Mouse (Mus musculus) limb, embryonic 14.5 days (tissue): Measurements from ENCODE around the gene Sdk2. TPM values are rescaled to one million over a fixed set of nuclear protein-coding genes. Genes with fewer than 3 reads are reported as not detected.

Experiments used
- ATAC-seq: fragments of 200-750 bp; cut with Nextera tagmentation; 2 replicates; pipeline ENCODE4 v1.8.0; 2017; ENCODE audit warnings: low read depth, moderate number of reproducible peaks, moderate TSS enrichment; ENCODE audit not compliant: low FRiP score
- DNase-seq: peaks from one replicate; pipeline ENCODE4 v3.0.0-alpha.2; 2015; ENCODE audit warnings: low spot score
- H3K27ac ChIP-seq: fragments of 300-500 bp; sonication (generic); replicated peaks from 2 replicates; pipeline ENCODE4 v1.5.1; 2014; ENCODE audit warnings: low read depth, mild to moderate bottlenecking, low read length, moderate library complexity, mixed read lengths
- H3K27me3 ChIP-seq: fragments of 300-500 bp; sonication (generic); 2 replicates; pipeline ENCODE4 v1.6.1; 2014; ENCODE audit warnings: low read length, mixed read lengths; ENCODE audit not compliant: control insufficient read depth, insufficient read depth
- H3K36me3 ChIP-seq: fragments of 300-500 bp; sonication (generic); 2 replicates; pipeline ENCODE4 v1.6.1; 2014; ENCODE audit warnings: mild to moderate bottlenecking, low read length, moderate library complexity, mixed read lengths; ENCODE audit not compliant: control insufficient read depth, insufficient read depth
- H3K4me1 ChIP-seq: fragments of 300-500 bp; sonication (generic); 2 replicates; pipeline ENCODE4 v1.6.1; 2014; ENCODE audit warnings: antibody characterized with exemption, low read length, mixed read lengths; ENCODE audit not compliant: control insufficient read depth, insufficient read depth
- H3K4me2 ChIP-seq: fragments of 300-500 bp; sonication (generic); replicated peaks from 2 replicates; pipeline ENCODE4 v1.6.1; 2014; ENCODE audit warnings: low read depth, mild to moderate bottlenecking, low read length, moderate library complexity; ENCODE audit not compliant: severe bottlenecking
- H3K4me3 ChIP-seq: fragments of 300-500 bp; sonication (generic); replicated peaks from 2 replicates; pipeline ENCODE4 v1.5.1; 2014; ENCODE audit warnings: low read length
- H3K9ac ChIP-seq: fragments of 300-500 bp; sonication (generic); 2 replicates; pipeline ENCODE4 v1.6.1; 2014; ENCODE audit warnings: mild to moderate bottlenecking, low read depth, low read length, moderate library complexity; ENCODE audit not compliant: severe bottlenecking
- H3K9me3 ChIP-seq: fragments of 300-500 bp; sonication (generic); 2 replicates; pipeline ENCODE4 v1.6.1; 2016; ENCODE audit warnings: low read length; ENCODE audit not compliant: control insufficient read depth
- POLR2A ChIP-seq: fragments of 200-500 bp; IDR thresholded peaks from 2 replicates; pipeline ENCODE4 v1.8.0; 2012; ENCODE audit warnings: inconsistent platforms, mild to moderate bottlenecking, moderate library complexity, borderline replicate concordance; ENCODE audit not compliant: insufficient read depth, insufficient read length; ENCODE audit errors: extremely low read depth
- WGBS: fragments of 180-500 bp; shearing (Covaris S2); extraction: QIAGEN DNeasy Blood & Tissue Kit; methylation state at CpG from one replicate; pipeline ENCODE4 v1.1.7; 2014; 5-methylcytosine and 5-hydroxymethylcytosine counted together
- polyA plus RNA-seq, 2 experiments: library from polyadenylated mRNA; depleted of rRNA in 1 of 2; stranded (reverse) in 1 of 2; unstranded in 1 of 2; fragments of >200 nt; fragmentation: Nextera tagmentation in 1 of 2; extraction: Ambion mirVana in 1 of 2; gene quantifications; 2 replicates each; pipeline versions ENCODE4 v1.2.1 to v1.2.3; 2012 to 2014

The Sdk2 gene
- polyA plus RNA-seq, 2 experiments: 8.0 to 11.6 TPM

- Histone ChIP-seq H3K4me3 (no peak overlapping the region), H3K4me1 (peaks cover 21% of the 10 kb centered on the region; the same call in 1 of the 2 replicates), H3K4me2 (no peak overlapping the region), H3K27ac (no peak overlapping the region), H3K36me3 (no peaks in the 10 kb centered on the region), H3K27me3 (peaks cover 5% of the 10 kb centered on the region; the same call in 1 of the 2 replicates), H3K9ac (no peak overlapping the region), H3K9me3 (no peaks in the 10 kb centered on the region)
- peak; percentile 51; the same call in 1 of the 2 replicates for ATAC-seq
- no peak for DNase-seq
- TF ChIP-seq POLR2A: no peak
- WGBS: 28% methylated on average over 14 of the region's 14 CpGs
Measured at GRCm38 (mm10) chr11:114016889-114017392, 49.9 kb downstream of the Sdk2 start.

DNA sequence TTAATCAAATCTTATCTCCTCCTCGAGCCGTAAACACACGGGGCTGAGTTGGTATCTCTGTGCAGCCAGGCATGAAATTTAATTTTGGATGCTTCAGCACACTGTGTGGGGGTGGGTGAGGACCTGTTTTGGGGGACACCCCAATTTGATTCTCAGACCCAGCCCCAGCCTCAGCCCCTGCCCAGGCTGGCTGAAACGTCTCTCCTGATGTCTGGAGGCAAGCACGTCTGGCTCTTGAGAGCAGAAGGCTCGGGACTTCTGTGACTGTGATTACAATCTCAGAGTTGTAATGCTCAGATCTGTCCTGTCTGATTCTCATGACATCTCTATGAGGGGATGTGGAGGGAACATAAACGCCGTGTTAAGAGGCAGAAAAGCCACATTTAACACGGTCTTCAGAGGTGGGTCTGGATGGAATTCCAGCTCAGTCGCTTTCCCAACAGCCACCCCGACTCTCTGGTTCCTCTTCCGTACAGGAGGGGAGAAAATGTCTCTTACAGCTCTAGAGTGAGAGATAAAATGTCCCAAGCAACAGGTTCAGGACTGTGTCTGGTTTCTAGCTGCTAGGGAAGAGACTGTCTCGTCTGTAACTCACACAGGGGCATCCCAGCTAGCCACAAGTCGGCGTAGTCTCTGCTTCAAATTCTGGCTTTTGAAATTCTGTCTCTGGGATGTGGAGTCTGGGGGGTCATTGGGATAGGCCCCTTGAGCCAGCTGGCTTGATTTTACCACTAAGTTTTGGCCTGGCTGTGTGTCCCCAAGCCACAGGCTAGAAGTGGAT is 50.5 kb downstream of the Sdk2 start:
- WGBS: 17% methylated on average over 15 of the region's 15 CpGs
- Histone ChIP-seq H3K4me1 (peaks cover 21% of the 10 kb centered on the region; the same call in 1 of the 2 replicates), H3K9me3 (no peaks in the 10 kb centered on the region), H3K27me3 (peaks cover 5% of the 10 kb centered on the region; the same call in 1 of the 2 replicates), H3K4me3 (no peak overlapping the region), H3K4me2 (no peak overlapping the region), H3K9ac (no peak overlapping the region), H3K36me3 (no peaks in the 10 kb centered on the region), H3K27ac (no peak overlapping the region)
- DNase-seq: no peak
- no peak for ATAC-seq
- no peak for TF ChIP-seq POLR2A

DNA sequence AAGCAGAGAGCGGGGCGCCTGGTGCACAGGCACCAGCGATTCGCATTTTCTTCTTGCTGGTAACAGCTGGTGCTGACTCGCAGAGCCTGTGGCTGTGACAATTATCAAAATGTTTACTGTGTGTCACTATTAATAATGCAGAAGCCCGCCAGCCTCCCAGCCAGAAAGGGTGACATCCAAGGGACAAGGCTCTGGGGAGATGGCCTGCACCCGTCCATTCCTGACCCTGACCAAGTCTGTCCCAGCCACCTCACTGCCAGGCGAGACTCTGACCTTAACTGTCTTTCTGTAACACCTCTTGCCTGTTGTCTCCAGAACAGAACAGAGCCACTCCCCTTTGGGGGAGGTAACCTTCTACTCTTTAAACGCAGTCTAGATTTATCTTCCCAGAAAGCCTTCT is 55.3 kb downstream of the Sdk2 start:
- no peak overlapping the region for H3K4me3 ChIP-seq
- no peaks in the 10 kb centered on the region; the same call in 1 of the 2 replicates for H3K27me3 ChIP-seq
- DNase-seq: no peak
- H3K4me2 ChIP-seq: no peak overlapping the region
- no peak overlapping the region for H3K27ac ChIP-seq
- peaks cover 13% of the 10 kb centered on the region; the same call in 1 of the 2 replicates for H3K4me1 ChIP-seq
- no peak for ATAC-seq
- TF ChIP-seq POLR2A: no peak
- H3K36me3 ChIP-seq: no peaks in the 10 kb centered on the region
- H3K9ac ChIP-seq: no peak overlapping the region
- WGBS: 52% methylated on average over 9 of the region's 9 CpGs
- no peaks in the 10 kb centered on the region for H3K9me3 ChIP-seq

DNA sequence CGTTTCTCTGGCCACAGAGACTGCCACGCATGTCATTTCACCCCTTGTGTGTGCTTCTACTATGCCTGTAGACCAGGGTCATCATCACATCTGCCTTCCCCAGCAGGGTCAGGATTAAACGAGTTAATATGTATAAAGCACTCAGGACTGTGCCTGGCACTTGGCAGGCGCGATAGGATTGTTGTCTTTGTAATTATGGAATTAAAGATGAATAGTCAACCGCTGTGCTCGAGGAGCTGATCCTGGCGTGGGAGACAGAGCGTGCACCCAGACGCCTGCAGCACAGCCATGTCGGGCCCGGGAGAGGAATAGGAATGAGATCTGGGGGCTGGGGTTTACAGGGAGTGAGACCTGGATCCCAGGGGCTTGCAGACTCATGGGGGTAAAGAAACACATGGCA is 61.0 kb downstream of the Sdk2 start:
- 0 out of 2 replicates have a peak, but pooled peaks cover 5% of the 10 kb centered on the region for H3K4me1 ChIP-seq
- no peaks in the 10 kb centered on the region for H3K27me3 ChIP-seq
- no peaks in the 10 kb centered on the region for H3K9me3 ChIP-seq
- no peaks in the 10 kb centered on the region for H3K36me3 ChIP-seq
- no peak overlapping the region for H3K4me3 ChIP-seq
- ATAC-seq: no peak
- no peak for TF ChIP-seq POLR2A
- no peak overlapping the region for H3K9ac ChIP-seq
- H3K27ac ChIP-seq: no peak overlapping the region
- WGBS: 61% methylated on average over 12 of the region's 12 CpGs
- no peak for DNase-seq
- no peak overlapping the region for H3K4me2 ChIP-seq

DNA sequence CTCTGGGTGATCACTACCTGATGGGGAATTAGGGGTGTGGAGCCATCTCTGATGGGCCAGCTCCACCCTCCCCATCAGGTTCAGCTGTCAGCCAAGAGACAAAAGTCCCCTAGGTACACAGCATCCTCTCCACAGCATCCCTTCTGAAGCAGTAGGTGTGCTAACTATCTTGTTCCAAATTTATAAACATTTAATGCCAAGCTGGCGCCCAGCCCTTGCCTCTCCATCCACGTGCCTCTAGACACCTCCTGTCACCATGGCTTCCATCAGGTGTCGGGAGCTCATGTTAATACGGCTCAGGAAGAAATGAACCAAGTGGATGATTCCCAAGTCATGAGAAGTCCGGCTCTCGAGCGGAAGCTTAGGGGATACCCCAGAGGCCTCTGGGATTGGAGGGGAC is 62.2 kb downstream of the Sdk2 start:
- no peak for TF ChIP-seq POLR2A
- 0 out of 2 replicates have a peak, but pooled peaks cover 5% of the 10 kb centered on the region for H3K4me1 ChIP-seq
- no peaks in the 10 kb centered on the region for H3K9me3 ChIP-seq
- no peak overlapping the region for H3K4me3 ChIP-seq
- no peak overlapping the region for H3K9ac ChIP-seq
- H3K27me3 ChIP-seq: no peaks in the 10 kb centered on the region
- no peak overlapping the region for H3K4me2 ChIP-seq
- whole genome bisulfite sequencing: 91% methylated on average over 7 of the region's 7 CpGs
- no peak for DNase-seq
- H3K36me3 ChIP-seq: no peaks in the 10 kb centered on the region
- no peak for ATAC-seq
- H3K27ac ChIP-seq: no peak overlapping the region
